Mouse (Mus musculus) MEL (cell line): ENCODE data around the gene Lrrc26. TPM values are rescaled to one million over a fixed set of nuclear protein-coding genes. Genes with fewer than 3 reads are reported as not detected.

Experiments used
- DNase-seq: peaks from one replicate; pipeline ENCODE4 v3.0.0; 2011; ENCODE audit warnings: low read depth, low spot score
- H3K27ac ChIP-seq: 2 replicates; pipeline ENCODE4 v1.5.1; 2012; ENCODE audit warnings: low read depth, mild to moderate bottlenecking, control low read depth, low read length, moderate library complexity; ENCODE audit not compliant: control insufficient read depth
- H3K27me3 ChIP-seq, 2 experiments: fragments of 150-350 bp in 1 of 2; sonication (generic) in 1 of 2; 2 replicates each; pipeline ENCODE4 v1.6.1; 2012; ENCODE audit warnings: low read length in 2 of 2, mild to moderate bottlenecking in 2 of 2, improper control_type of control experiment in 1 of 2, moderate library complexity in 1 of 2; ENCODE audit not compliant: insufficient read depth in 2 of 2, control insufficient read depth in 1 of 2
- H3K36me3 ChIP-seq, 2 experiments: 2 replicates each; pipeline ENCODE4 v1.6.1; 2012 to 2014; ENCODE audit warnings: low read length in 2 of 2, improper control_type of control experiment in 1 of 2, inconsistent platforms in 1 of 2, mild to moderate bottlenecking in 1 of 2; ENCODE audit not compliant: insufficient read depth in 2 of 2, control insufficient read depth in 1 of 2
- H3K4me1 ChIP-seq, 2 experiments: fragments of 150-350 bp in 1 of 2; sonication (generic) in 1 of 2; 2 replicates each; pipeline ENCODE4 v1.6.1; 2012; ENCODE audit warnings: low read length in 2 of 2, improper control_type of control experiment in 1 of 2, mild to moderate bottlenecking in 1 of 2; ENCODE audit not compliant: insufficient read depth in 2 of 2, control insufficient read depth in 1 of 2
- H3K4me3 ChIP-seq, 2 experiments: fragments of 150-350 bp in 1 of 2; sonication (generic) in 1 of 2; 2 replicates each; pipeline ENCODE4 v1.5.1; 2012; ENCODE audit warnings: low read depth in 2 of 2, low read length in 2 of 2, mild to moderate bottlenecking in 2 of 2, moderate library complexity in 2 of 2, control low read depth in 1 of 2, improper control_type of control experiment in 1 of 2; ENCODE audit not compliant: control insufficient read depth in 1 of 2, insufficient read depth in 1 of 2
- H3K79me2 ChIP-seq: 2 replicates; pipeline ENCODE4 v1.6.1; 2012; ENCODE audit warnings: mild to moderate bottlenecking, low read length, moderate library complexity; ENCODE audit not compliant: control insufficient read depth, poor library complexity, insufficient read depth
- H3K9ac ChIP-seq: 2 replicates; pipeline ENCODE4 v1.6.1; 2012; ENCODE audit warnings: low read depth, mild to moderate bottlenecking, control low read depth, low read length, moderate library complexity; ENCODE audit not compliant: control insufficient read depth, poor library complexity, severe bottlenecking
- H3K9me3 ChIP-seq: fragments of 150-350 bp; sonication (generic); replicated peaks from 2 replicates; pipeline ENCODE4 v1.6.1; 2012; ENCODE audit warnings: mild to moderate bottlenecking, low read length, improper control_type of control experiment, moderate library complexity; ENCODE audit not compliant: insufficient read depth
- BHLHE40 ChIP-seq: IDR thresholded peaks from 2 replicates; pipeline ENCODE4 v1.6.1; 2012; ENCODE audit warnings: low read depth, mild to moderate bottlenecking, inconsistent platforms, low read length, improper control_type of control experiment, borderline replicate concordance
- CHD1 ChIP-seq: IDR thresholded peaks from 2 replicates; pipeline ENCODE4 v1.6.1; 2012; ENCODE audit warnings: low read depth, mild to moderate bottlenecking, inconsistent platforms, low read length, improper control_type of control experiment
- HCFC1 ChIP-seq: IDR thresholded peaks from 2 replicates; pipeline ENCODE4 v1.6.1; 2012; ENCODE audit warnings: low read depth, mild to moderate bottlenecking, inconsistent platforms, low read length, improper control_type of control experiment, moderate library complexity
- MAX ChIP-seq: IDR thresholded peaks from 2 replicates; pipeline ENCODE4 v1.6.1; 2011; ENCODE audit warnings: low read length, improper control_type of control experiment
- MAZ ChIP-seq: IDR thresholded peaks from 2 replicates; pipeline ENCODE4 v1.6.1; 2012; ENCODE audit warnings: low read depth, mild to moderate bottlenecking, inconsistent platforms, low read length, improper control_type of control experiment
- POLR2AphosphoS2 ChIP-seq: IDR thresholded peaks from 2 replicates; pipeline ENCODE4 v1.6.1; 2011; ENCODE audit warnings: low read length, improper control_type of control experiment
- TCF12 ChIP-seq: IDR thresholded peaks from 2 replicates; pipeline ENCODE4 v1.6.1; 2014; ENCODE audit warnings: low read depth, mild to moderate bottlenecking, inconsistent platforms, low read length, improper control_type of control experiment, moderate library complexity
- UBTF ChIP-seq: IDR thresholded peaks from 2 replicates; pipeline ENCODE4 v1.6.1; 2012; ENCODE audit warnings: low read depth, mild to moderate bottlenecking, inconsistent platforms, low read length, improper control_type of control experiment, moderate library complexity, borderline replicate concordance; ENCODE audit not compliant: insufficient read depth
- USF1 ChIP-seq: IDR thresholded peaks from 2 replicates; pipeline ENCODE4 v1.6.1; 2014; ENCODE audit warnings: low read depth, mild to moderate bottlenecking, inconsistent platforms, low read length, improper control_type of control experiment, moderate library complexity
- ZKSCAN1 ChIP-seq: IDR thresholded peaks from 2 replicates; pipeline ENCODE4 v1.6.1; 2012; ENCODE audit warnings: low read depth, mild to moderate bottlenecking, inconsistent platforms, low read length, improper control_type of control experiment, moderate library complexity
- polyA plus RNA-seq, 2 experiments: library from polyadenylated mRNA; stranded (reverse) in 1 of 2; unstranded in 1 of 2; fragments of >175 nt in 1 of 2; fragments of >200 nt in 1 of 2; gene quantifications; 2 replicates each; pipeline versions ENCODE4 v1.2.1 to v1.2.4; 2012; ENCODE audit warnings: low replicate concordance in 2 of 2, low read depth in 1 of 2; ENCODE audit not compliant: insufficient read length in 2 of 2, insufficient read depth in 1 of 2, missing spikeins in 1 of 2
- total RNA-seq: library from RNA; depleted of rRNA; stranded (reverse); fragments of 300-350 nt; gene quantifications from 2 replicates; pipeline ENCODE4 v1.2.3, GENCODE M21; 2012

The Lrrc26 gene
- total and polyA plus RNA-seq, 3 experiments = not detected

- TF ChIP-seq UBTF = no peak
- TF ChIP-seq, all 39 proteins: peak for 16
These were observed 27.4 kb upstream of the Lrrc26 start, which contains the start of gene Tprn (continued) for GRCm38 (mm10) chr2:25262291-25262767.

- Histone ChIP-seq H3K36me3 (peaks cover 0 to 32% of the 10 kb centered on the region in 2 experiments; a peak in 2 of 4 replicates), H3K79me2 (peaks cover 55% of the 10 kb centered on the region), H3K9me3 (no peaks in the 10 kb centered on the region), H3K9ac (peak overlapping the region; percentile 93), H3K27me3 (no peaks in the 10 kb centered on the region), H3K27ac (peak overlapping the region; percentile 48), H3K4me3 (peak overlapping the region; percentile 90 to 95), H3K4me1 (peaks cover 10 to 43% of the 10 kb centered on the region in 2 experiments)
- DNase-seq = peak; percentile 70
- peak; percentile 42 for TF ChIP-seq HCFC1
- 0 out of 2 replicates have a peak, but pooled peaks have one; percentile 37 for TF ChIP-seq MAX
- no peak for TF ChIP-seq POLR2AphosphoS2
- TF ChIP-seq USF1 = no peak
- TF ChIP-seq CHD1 = peak; percentile 49; the same call in 1 of the 2 replicates
- TF ChIP-seq TCF12 = peak; percentile 16; the same call in 1 of the 2 replicates
- 0 out of 2 replicates have a peak, but pooled peaks have one; percentile 45 for TF ChIP-seq MAZ
- no peak for TF ChIP-seq ZKSCAN1
- peak; percentile 40; the same call in 1 of the 2 replicates for TF ChIP-seq UBTF
These were observed 26.7 kb upstream of the Lrrc26 start for GRCm38 (mm10) chr2:25262795-25263622.

- H3K27ac ChIP-seq = peak overlapping the region; percentile 48; the same call in 1 of the 2 replicates
- peak overlapping the region; percentile 90 to 95 for H3K4me3 ChIP-seq
- no peak for DNase-seq
- H3K79me2 ChIP-seq = peaks cover 55% of the 10 kb centered on the region
- H3K9me3 ChIP-seq = no peaks in the 10 kb centered on the region
- no peaks in the 10 kb centered on the region for H3K27me3 ChIP-seq
- H3K9ac ChIP-seq = peak overlapping the region; percentile 93
- 0 out of 2 replicates have a peak, but pooled peaks have one; percentile 10 for TF ChIP-seq CHD1
- no peak for TF ChIP-seq BHLHE40
- peaks cover 0 to 36% of the 10 kb centered on the region in 2 experiments; a peak in 2 of 4 replicates for H3K36me3 ChIP-seq
- H3K4me1 ChIP-seq = peaks cover 10 to 48% of the 10 kb centered on the region in 2 experiments
These were observed 26.0 kb upstream of the Lrrc26 start for GRCm38 (mm10) chr2:25263623-25264285.
